Mouse (Mus musculus) Patski (cell line): ENCODE measurements around the gene Cenpu. TPM values are rescaled to one million over a fixed set of nuclear protein-coding genes. Genes with fewer than 3 reads are reported as not detected.

Experiments used
- ATAC-seq: fragments of 100-300 bp; one replicate; pipeline ENCODE4 v1.8.0; 2021
- CTCF ChIA-PET: fragments of 350-600 bp; sonication (Branson Sonifier 250); formaldehyde crosslinking; loops from one replicate; lab custom pipeline; 2022; ENCODE audit warnings: inconsistent platforms; lab: Charles Lee
- POLR2A ChIA-PET: fragments of 350-600 bp; sonication (Branson Sonifier 250); formaldehyde crosslinking; loops from one replicate; lab custom pipeline; 2022; ENCODE audit warnings: antibody characterized with exemption, inconsistent platforms; lab: Charles Lee
- DNase-seq: peaks from one replicate; pipeline ENCODE4 v3.0.0-alpha.2; 2011; ENCODE audit warnings: low read depth, low spot score
- H3K27me3 ChIP-seq: fragments of 371-371 bp; one replicate; pipeline ENCODE4 v1.5.1; 2021
- CTCF ChIP-seq: fragments of 100-300 bp; IDR thresholded peaks from one replicate; pipeline ENCODE4 v1.5.1; 2021
- in situ Hi-C: fragments of 300-500 bp; cut with MboI; formaldehyde crosslinking; loops from 3 replicates; pipeline ENCODE4 v1.11.1; 2018; ENCODE audit warnings: low pct_unique_long_range_greater_than_20kb, mixed read lengths
- polyA plus RNA-seq: library from polyadenylated mRNA; unstranded; gene quantifications from one replicate; pipeline ENCODE4 v1.2.3, GENCODE M21; 2021

Cenpu gene
- polyA plus RNA-seq, 1 experiment from 2014 or later: 7.9 TPM

GRCm38 (mm10) chr8:46595593-46595992 is 43.8 kb downstream of the Cenpu start:
- no peak for TF ChIP-seq CTCF
- in situ Hi-C loops: no loop called here
- CTCF ChIA-PET: interaction anchor here (0.9 kb wide), 1 partner anchor 9 kb away, joined by 3 read pairs; no protein-coding TSS in a partner anchor
- no peak for DNase-seq
- H3K27me3 ChIP-seq: no peaks in the 10 kb centered on the region
- ATAC-seq: no peak
- POLR2A ChIA-PET: no interaction called here

GRCm38 (mm10) chr8:46596530-46596929 is 44.7 kb downstream of the Cenpu start:
- no peak for DNase-seq
- in situ Hi-C loops: no loop called here
- ChIA-PET POLR2A (no interaction called here), CTCF (interaction anchor here (1.1 kb wide), 1 partner anchor 21 kb away, joined by 4 read pairs; the partner anchor contains the start of genes Casp3 and Primpol)
- TF ChIP-seq CTCF: no peak
- no peaks in the 10 kb centered on the region for H3K27me3 ChIP-seq
- no peak for ATAC-seq

- ATAC-seq (no peak), DNase-seq (no peak)
- ChIA-PET POLR2A (no interaction called here), CTCF (no interaction called here)
- TF ChIP-seq CTCF: no peak
- in situ Hi-C loops: no loop called here
- H3K27me3 ChIP-seq: no peaks in the 10 kb centered on the region
These were observed 45.6 kb downstream of the Cenpu start for GRCm38 (mm10) chr8:46597411-46597810.

GRCm38 (mm10) chr8:46598114-46598513 is 46.3 kb downstream of the Cenpu start:
- in situ Hi-C loops: no loop called here
- ChIA-PET POLR2A (no interaction called here), CTCF (interaction anchor here (2.5 kb wide), 1 partner anchor 21 kb away, joined by 6 read pairs; no protein-coding TSS in a partner anchor)
- no peak for TF ChIP-seq CTCF
- H3K27me3 ChIP-seq: no peaks in the 10 kb centered on the region
- DNase-seq: no peak
- ATAC-seq: no peak

- in situ Hi-C loops: no loop called here
- ATAC-seq: no peak
- ChIA-PET POLR2A (no interaction called here), CTCF (interaction anchor here (1.2 to 2.5 kb wide), 2 partner anchors 15 to 22 kb away, joined by 4 to 6 read pairs; no protein-coding TSS in a partner anchor)
- no peak for TF ChIP-seq CTCF
- no peaks in the 10 kb centered on the region for H3K27me3 ChIP-seq
- DNase-seq: no peak
These were observed 46.9 kb downstream of the Cenpu start for GRCm38 (mm10) chr8:46598753-46599152.

- POLR2A ChIA-PET: no interaction called here
- in situ Hi-C loops: no loop called here
- ATAC-seq: no peak
- no peak for TF ChIP-seq CTCF
- no peak for DNase-seq
- no peaks in the 10 kb centered on the region for H3K27me3 ChIP-seq
- CTCF ChIA-PET: interaction anchor here (1.2 to 2.5 kb wide), 2 partner anchors 14 to 23 kb away, joined by 4 to 6 read pairs; no protein-coding TSS in a partner anchor
These were observed 47.6 kb downstream of the Cenpu start for GRCm38 (mm10) chr8:46599314-46599904.

GRCm38 (mm10) chr8:46600959-46601707 is 49.3 kb downstream of the Cenpu start:
- ATAC-seq (no peak), DNase-seq (no peak)
- TF ChIP-seq CTCF: no peak
- in situ Hi-C loops: no loop called here
- no peaks in the 10 kb centered on the region for H3K27me3 ChIP-seq
- ChIA-PET POLR2A (interaction anchor here (0.6 to 0.8 kb wide), 3 partner anchors 30 to 345 kb away, joined by 3 to 4 read pairs (median 3); no protein-coding TSS in a partner anchor), CTCF (interaction anchor here (1.7 kb wide), 1 partner anchor 8 kb away, joined by 6 read pairs; no protein-coding TSS in a partner anchor)

GRCm38 (mm10) chr8:46603587-46603986 is 51.8 kb downstream of the Cenpu start:
- in situ Hi-C loops: no loop called here
- POLR2A ChIA-PET: no interaction called here
- ATAC-seq (no peak), DNase-seq (no peak)
- CTCF ChIA-PET: no interaction called here
- no peak for TF ChIP-seq CTCF
- no peaks in the 10 kb centered on the region for H3K27me3 ChIP-seq

- CTCF ChIA-PET: interaction anchor here (1.3 kb wide), 1 partner anchor 12 kb away, joined by 3 read pairs; no protein-coding TSS in a partner anchor
- no peak for ATAC-seq
These were observed 55.1 kb downstream of the Cenpu start for GRCm38 (mm10) chr8:46606930-46607329.

GRCm38 (mm10) chr8:46611557-46611956 is 59.7 kb downstream of the Cenpu start:
- ATAC-seq (no peak), DNase-seq (no peak)
- ChIA-PET CTCF (no interaction called here), POLR2A (no interaction called here)
- in situ Hi-C loops: no loop called here
- H3K27me3 ChIP-seq: no peaks in the 10 kb centered on the region
- no peak for TF ChIP-seq CTCF

More at GRCm38 (mm10) chr8:46606930-46607329, 55.1 kb downstream of the Cenpu start:
- in situ Hi-C loops: no loop called here
- DNase-seq: no peak
- POLR2A ChIA-PET: no interaction called here
- no peak for TF ChIP-seq CTCF
- no peaks in the 10 kb centered on the region for H3K27me3 ChIP-seq
